Mouse (Mus musculus) left cerebral cortex, postnatal 4 days (tissue): Measurements from ENCODE around the gene Tjap1. TPM values are rescaled to one million over a fixed set of nuclear protein-coding genes. Genes with fewer than 3 reads are reported as not detected.

Source experiments
- microRNA-seq: library from miRNA; unstranded; fragments of <30 nt; microRNA quantifications from one replicate; pipeline ENCODE4 v1.2.0, GENCODE M21; 2022
- total RNA-seq, 2 experiments: library from RNA; stranded (reverse); gene quantifications; 2 replicates each; pipeline ENCODE4 v1.2.3; 2021

Tjap1 gene
- total RNA-seq, 2 experiments from 2014 or later = 35.5 to 44.3 TPM

Small RNA genes lying within 50 kb of the gene (microRNA-seq; reads per million reads assigned to microRNA genes)
- gene Mir693 = not detected

Other genes starting within 250 kb of the Tjap1 start
- 10 to 100 TPM; 75.8 to 78.3 TPM for gene Mrps18a, start 172.0 kb downstream of the Tjap1 start, total RNA-seq
- gene Rsph9, start 138.8 kb downstream of the Tjap1 start, total RNA-seq = 10 to 100 TPM; 40.0 to 43.8 TPM
- 10 to 100 TPM; 16.2 to 17.8 TPM for gene Mad2l1bp, start 129.5 kb downstream of the Tjap1 start, total RNA-seq
- gene Gtpbp2, start 122.0 kb downstream of the Tjap1 start, total RNA-seq = 100 to 1,000 TPM; 111 TPM
- gene Polh, start 80.4 kb downstream of the Tjap1 start, total RNA-seq = 10 to 100 TPM in 1 of 2 experiments, 1 to 10 TPM in 1; 9.7 to 10.7 TPM
- 10 to 100 TPM; 45.0 to 46.3 TPM for gene Xpo5, start 80.2 kb downstream of the Tjap1 start, total RNA-seq
- 10 to 100 TPM; 50.0 to 50.1 TPM for gene Polr1c, start 35.0 kb downstream of the Tjap1 start, total RNA-seq
- 10 to 100 TPM; 55.3 to 56.7 TPM for gene Yipf3, start 34.9 kb downstream of the Tjap1 start, total RNA-seq
- 10 to 100 TPM; 84.5 to 94.1 TPM for gene Lrrc73, start 29.5 kb downstream of the Tjap1 start, total RNA-seq
- gene Dlk2, start 14.4 kb upstream of the Tjap1 start, total RNA-seq = 10 to 100 TPM; 54.6 to 63.8 TPM
- 1 to 10 TPM; 9.7 to 9.9 TPM for gene Abcc10, start 45.3 kb upstream of the Tjap1 start, total RNA-seq
- gene Zfp318, start 100.7 kb upstream of the Tjap1 start, total RNA-seq = 10 to 100 TPM; 93.1 to 96.1 TPM
- gene Crip3, start 145.9 kb upstream of the Tjap1 start, total RNA-seq = 1 to 10 TPM; 2.6 to 4.7 TPM
- gene Slc22a7, start 155.4 kb upstream of the Tjap1 start, total RNA-seq = under 1 TPM; 0.28 to 0.62 TPM
- gene Ttbk1, start 204.6 kb upstream of the Tjap1 start, total RNA-seq = 10 to 100 TPM; 86.7 to 88.6 TPM
- gene Dnph1, start 213.7 kb upstream of the Tjap1 start, total RNA-seq = 1 to 10 TPM; 6.0 to 7.1 TPM